In the genomic region with DNA sequence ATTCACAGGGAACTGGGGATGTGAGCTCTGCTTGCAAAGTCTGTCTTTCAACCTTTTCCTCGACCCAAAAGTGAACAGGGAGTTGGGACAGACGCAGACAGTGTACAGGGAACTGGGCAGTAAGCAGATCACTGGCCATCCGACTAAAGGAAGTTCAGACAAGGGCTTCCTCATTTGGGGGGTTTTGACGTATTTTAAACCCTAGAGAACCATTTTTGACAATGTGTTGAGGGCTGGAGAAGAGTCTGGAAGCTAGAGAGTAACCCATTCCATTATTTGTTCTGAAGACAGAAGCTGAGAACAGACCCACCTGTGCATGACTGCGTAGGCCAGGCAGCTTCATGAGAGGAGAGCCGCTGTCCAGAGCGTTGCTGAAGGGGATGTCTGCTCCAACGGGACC, we compare ENCODE assay signal across 19 mouse cellular contexts. TPM values are rescaled to one million over a fixed set of nuclear protein-coding genes. Genes with fewer than 3 reads are reported as not detected.
DNase-seq lines count a peak whose midpoint lies in the region; ATAC-seq lines count a peak whose summit lies in the region.
"Had no signal": no experiment of that assay in that cellular context is flagged by ENCODE, and none has a peak within 500 bp of the region (broad histone marks: within the 10 kb centered on the region; RNA-seq: fewer than 3 reads in every experiment).

No protein-coding gene starts in this region.

- intact Hi-C loops in heart, postnatal 10 days (cut with DNase I) = no loop called here

- H3K9ac ChIP-seq in heart, embryonic 14.5 days (ENCODE audit: low read length) = peak overlapping the region; percentile 60
- H3K9ac ChIP-seq in liver, embryonic 12.5 days = peak overlapping the region; percentile 63; the same call in 1 of the 2 replicates
- H3K9ac ChIP-seq: embryonic facial prominence, embryonic 15.5 days; forebrain, embryonic 12.5 days; limb, embryonic 12.5 days had no signal

- WGBS in heart, embryonic 14.5 days = 73% methylated on average over 8 of the region's 8 CpGs
- 63% methylated on average over 8 of the region's 8 CpGs for WGBS in liver, embryonic 12.5 days (ENCODE audit: insufficient replicate concordance)

- peak overlapping the region; percentile 38 for H3K4me2 ChIP-seq in heart, embryonic 14.5 days (ENCODE audit: low read length)
- peak overlapping the region; percentile 56; the same call in 1 of the 2 replicates for H3K4me2 ChIP-seq in liver, embryonic 12.5 days
- H3K4me2 ChIP-seq: embryonic facial prominence, embryonic 15.5 days; forebrain, embryonic 12.5 days; limb, embryonic 12.5 days had no signal

- ATAC-seq in heart, embryonic 14.5 days (ENCODE audit: insufficient number of reproducible peaks, insufficient read depth, low FRiP score, low read depth) = no peak
- ATAC-seq in liver, embryonic 12.5 days = no peak
- ATAC-seq: hindbrain, postnatal 0 days had no signal

- peaks cover 44 to 55% of the 10 kb centered on the region in 2 experiments for H3K4me1 ChIP-seq in heart, embryonic 14.5 days (ENCODE audit: control insufficient read depth in 2 of 2, insufficient read depth in 2 of 2, low read length in 2 of 2)
- H3K4me1 ChIP-seq in liver, embryonic 12.5 days = peaks cover 94% of the 10 kb centered on the region

- no peaks in the 10 kb centered on the region for H3K9me3 ChIP-seq in heart, embryonic 14.5 days (ENCODE audit: control insufficient read depth, low read length)
- H3K9me3 ChIP-seq in liver, embryonic 12.5 days (replicated peaks) = no peaks in the 10 kb centered on the region
- H3K9me3 ChIP-seq: embryonic facial prominence, embryonic 15.5 days; forebrain, embryonic 12.5 days; limb, embryonic 12.5 days had no signal

- no peak overlapping the region for H3K4me3 ChIP-seq in heart, embryonic 14.5 days (ENCODE audit: control insufficient read depth in 1 of 2, insufficient read depth in 1 of 2, low read depth in 1 of 2, low read length in 2 of 2)
- no peak overlapping the region for H3K4me3 ChIP-seq in liver, embryonic 12.5 days
- H3K4me3 ChIP-seq: embryonic facial prominence, embryonic 15.5 days; forebrain, embryonic 12.5 days; limb, embryonic 12.5 days had no signal

- DNase-seq in heart, postnatal 10 days = no peak
- peak; percentile 26 for DNase-seq in lung, postnatal 25 days (ENCODE audit: low spot score)
- DNase-seq in lung, postnatal 14 days = no peak
- DNase-seq in splenic B cell, adult 2 months (ENCODE audit: low read depth, low spot score) = peak; percentile 57
- DNase-seq in right cerebral cortex, postnatal 10 days (ENCODE audit: low spot score in 2 of 2) = no peak
- DNase-seq: kidney, adult 2 months; midbrain, embryonic 14.5 days had no signal

- H3K27ac ChIP-seq in heart, embryonic 14.5 days (replicated peaks in 1 of 2; ENCODE audit: control insufficient read depth in 1 of 2, insufficient read depth in 1 of 2, low read depth in 2 of 2, low read length in 2 of 2) = peak overlapping the region; percentile 93 to 98
- H3K27ac ChIP-seq in liver, embryonic 12.5 days = peak overlapping the region; percentile 88
- H3K27ac ChIP-seq: embryonic facial prominence, embryonic 15.5 days; forebrain, embryonic 12.5 days; hindbrain, postnatal 0 days; limb, embryonic 12.5 days; macrophage had no signal

- no peaks in the 10 kb centered on the region for H3K36me3 ChIP-seq in heart, embryonic 14.5 days (ENCODE audit: control insufficient read depth, insufficient read depth, low read length)
- no peaks in the 10 kb centered on the region for H3K36me3 ChIP-seq in liver, embryonic 12.5 days
- no peaks in the 10 kb centered on the region for H3K36me3 ChIP-seq in splenic B cell, adult 2 months (ENCODE audit: control insufficient read depth, insufficient read depth, low read length, poor library complexity, severe bottlenecking)
- H3K36me3 ChIP-seq: embryonic facial prominence, embryonic 15.5 days; forebrain, embryonic 12.5 days; limb, embryonic 12.5 days had no signal

- H3K27me3 ChIP-seq in heart, embryonic 14.5 days (ENCODE audit: control insufficient read depth, insufficient read depth, low read length) = no peaks in the 10 kb centered on the region
- no peaks in the 10 kb centered on the region; the same call in 1 of the 2 replicates for H3K27me3 ChIP-seq in liver, embryonic 12.5 days (replicated peaks)
- no peaks in the 10 kb centered on the region for H3K27me3 ChIP-seq in splenic B cell, adult 2 months (ENCODE audit: control insufficient read depth, insufficient read depth, low read length, poor library complexity, severe bottlenecking)
- H3K27me3 ChIP-seq: embryonic facial prominence, embryonic 15.5 days; forebrain, embryonic 12.5 days; limb, embryonic 12.5 days had no signal

RNA-seq across cellular contexts. Expression of a gene that starts 4.8 kb away (rescaled TPM):
- 34.7 and 36.9 TPM in 2 replicates for polyA plus RNA-seq in heart, embryonic 14.5 days (2014; fragmentation: Nextera tagmentation; extraction: Ambion mirVana)
- 10 to 100 TPM; 30.3 to 32.9 TPM for total RNA-seq in heart, postnatal 10 days (2021)
- polyA plus RNA-seq in liver, embryonic 12.5 days (2016; fragmentation: Nextera tagmentation; extraction: Ambion mirVana) = 78.2 and 80.8 TPM in 2 replicates

RNA-seq across cellular contexts. Expression of a gene that starts 27.4 kb away (rescaled TPM):
- polyA plus RNA-seq in heart, embryonic 14.5 days (2014; fragmentation: Nextera tagmentation; extraction: Ambion mirVana) = 0.46 and 0.96 TPM in 2 replicates
- not detected for total RNA-seq in heart, postnatal 10 days (2021)
- 0.07 and 0.12 TPM in 2 replicates for polyA plus RNA-seq in liver, embryonic 12.5 days (2016; fragmentation: Nextera tagmentation; extraction: Ambion mirVana)
- total RNA-seq: adrenal gland, adult 18-20 months; hindbrain, postnatal 0 days had no signal
- polyA plus RNA-seq: cerebellum, adult 2 months; forebrain, embryonic 12.5 days; kidney, adult 2 months; large intestine, adult 2 months; limb, embryonic 12.5 days; macrophage; midbrain, embryonic 14.5 days had no signal

RNA-seq across cellular contexts. Expression of a gene that starts 46.6 kb away (rescaled TPM):
- polyA plus RNA-seq in heart, embryonic 14.5 days (2014; fragmentation: Nextera tagmentation; extraction: Ambion mirVana) = 15.9 and 18.0 TPM in 2 replicates
- 10 to 100 TPM; 18.1 to 25.8 TPM for total RNA-seq in heart, postnatal 10 days (2021)
- 2.6 and 3.1 TPM in 2 replicates for polyA plus RNA-seq in liver, embryonic 12.5 days (2016; fragmentation: Nextera tagmentation; extraction: Ambion mirVana)
- total RNA-seq: ES-E14; granulocyte monocyte progenitor cell, adult 5-6 weeks had no signal
- polyA plus RNA-seq: macrophage had no signal

Comparison
In these comparisons a context has a peak if more than half of its experiments do, and no peak if none do; other contexts are left out.
1. DNase-seq: peak in lung, postnatal 25 days (single experiment) and splenic B cell, adult 2 months (single experiment); none in heart, postnatal 10 days (0 of 2), lung, postnatal 14 days (single experiment) and right cerebral cortex, postnatal 10 days (0 of 2).